8 mouse cellular contexts compared by ENCODE assay signal in the genomic region with DNA sequence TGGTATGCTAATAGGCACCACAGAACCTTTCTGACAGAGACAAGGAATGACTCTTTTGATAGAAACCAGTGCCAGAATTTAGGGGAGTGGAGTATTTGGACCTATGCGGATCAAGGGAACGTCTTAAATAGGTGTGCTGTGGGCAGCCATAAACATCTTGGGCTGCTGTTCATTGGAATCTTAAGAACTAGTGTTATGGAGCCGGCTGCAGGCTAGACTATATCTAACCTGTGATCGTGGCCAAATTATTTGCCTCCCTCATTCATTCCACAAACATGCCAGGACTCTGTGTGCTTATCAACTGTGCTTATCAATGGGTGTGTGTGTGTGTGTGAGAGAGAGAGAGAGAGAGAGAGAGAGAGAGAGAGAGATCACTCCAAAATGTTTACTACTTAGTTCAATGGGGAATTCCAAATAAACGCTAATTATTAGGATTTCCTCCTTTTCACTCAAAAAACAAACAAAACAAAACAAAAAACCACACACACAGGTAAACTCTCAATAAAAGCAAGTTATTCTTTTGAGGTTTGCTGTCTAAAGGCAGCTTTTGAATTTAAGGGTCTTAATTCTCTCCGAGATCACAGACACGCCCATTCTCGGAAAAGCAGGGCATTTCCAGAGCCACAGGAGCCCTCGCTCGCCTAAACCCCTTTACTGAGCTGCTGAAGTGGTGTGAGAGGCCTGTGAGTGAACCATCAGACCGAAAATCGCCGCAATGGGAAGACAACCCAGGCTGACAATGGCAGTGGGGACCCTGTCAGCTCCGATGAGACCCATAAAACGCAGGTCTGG. TPM values are rescaled to one million over a fixed set of nuclear protein-coding genes. Genes with fewer than 3 reads are reported as not detected.
DNase-seq lines count a peak whose midpoint lies in the region; ATAC-seq lines count a peak whose summit lies in the region.

No protein-coding gene starts in this region.

- H3K27me3 ChIP-seq in lung, embryonic 15.5 days: no peaks in the 10 kb centered on the region
- no peaks in the 10 kb centered on the region for H3K27me3 ChIP-seq in embryonic facial prominence, embryonic 14.5 days (replicated peaks; ENCODE audit: control insufficient read depth, insufficient read depth, low read length)
- no peaks in the 10 kb centered on the region for H3K27me3 ChIP-seq in limb, embryonic 11.5 days (ENCODE audit: control insufficient read depth, insufficient read depth, low read length)
- no peaks in the 10 kb centered on the region for H3K27me3 ChIP-seq in neural tube, embryonic 11.5 days (ENCODE audit: control insufficient read depth, insufficient read depth, low read length)

- H3K4me3 ChIP-seq in lung, embryonic 15.5 days: peak overlapping the region; percentile 72
- H3K4me3 ChIP-seq in embryonic facial prominence, embryonic 14.5 days (ENCODE audit: low read depth, low read length): peak overlapping the region; percentile 90
- H3K4me3 ChIP-seq in limb, embryonic 11.5 days (ENCODE audit: low read depth, low read length): peak overlapping the region; percentile 88
- H3K4me3 ChIP-seq in neural tube, embryonic 11.5 days (ENCODE audit: low read depth, low read length): peak overlapping the region; percentile 97

- intact Hi-C loops in left cerebral cortex, postnatal 10 days (cut with DNase I): no loop called here
- intact Hi-C loops in left cerebral cortex, postnatal 36 days (cut with DNase I): loop anchor here (5.0 kb wide), 1 partner anchor 214 kb away; no protein-coding TSS in a partner anchor

- peaks cover 19% of the 10 kb centered on the region for H3K4me1 ChIP-seq in lung, embryonic 15.5 days
- peaks cover 20% of the 10 kb centered on the region for H3K4me1 ChIP-seq in embryonic facial prominence, embryonic 14.5 days (ENCODE audit: control insufficient read depth, insufficient read depth, low read length)
- H3K4me1 ChIP-seq in limb, embryonic 11.5 days (ENCODE audit: control insufficient read depth, insufficient read depth, low read length): peaks cover 4% of the 10 kb centered on the region; the same call in 1 of the 2 replicates
- peaks cover 12% of the 10 kb centered on the region for H3K4me1 ChIP-seq in neural tube, embryonic 11.5 days (ENCODE audit: control insufficient read depth, insufficient read depth, low read length)

- DNase-seq in lung, adult 18-20 months: no peak
- DNase-seq in embryonic facial prominence, embryonic 14.5 days (ENCODE audit: low spot score): peak; percentile 14
- no peak for DNase-seq in limb, embryonic 11.5 days (ENCODE audit: low spot score)
- DNase-seq in neural tube, embryonic 11.5 days (ENCODE audit: low spot score): no peak
- no peak for DNase-seq in T-cell, adult 2 months (ENCODE audit: low spot score)
- DNase-seq in left cerebral cortex, postnatal 10 days (ENCODE audit: extremely low spot score in 1 of 2, low spot score in 2 of 2): no peak
- DNase-seq in left cerebral cortex, postnatal 36 days (ENCODE audit: low spot score in 2 of 2): no peak

- H3K9ac ChIP-seq in lung, embryonic 15.5 days: peak overlapping the region; percentile 76
- H3K9ac ChIP-seq in embryonic facial prominence, embryonic 14.5 days (ENCODE audit: low read depth, low read length): peak overlapping the region; percentile 99
- H3K9ac ChIP-seq in limb, embryonic 11.5 days (ENCODE audit: low read length): peak overlapping the region; percentile 76
- peak overlapping the region; percentile 89 for H3K9ac ChIP-seq in neural tube, embryonic 11.5 days (ENCODE audit: low read length)

- H3K27ac ChIP-seq in lung, embryonic 15.5 days: peak overlapping the region; percentile 97
- peak overlapping the region; percentile 100 for H3K27ac ChIP-seq in embryonic facial prominence, embryonic 14.5 days (replicated peaks; ENCODE audit: low read depth, low read length)
- peak overlapping the region; percentile 95 for H3K27ac ChIP-seq in limb, embryonic 11.5 days (replicated peaks; ENCODE audit: low read depth, low read length)
- H3K27ac ChIP-seq in neural tube, embryonic 11.5 days (ENCODE audit: low read depth, low read length): peak overlapping the region; percentile 95

- ATAC-seq in lung, embryonic 15.5 days (ENCODE audit: borderline replicate concordance, extremely low read depth, low FRiP score, low TSS enrichment): no peak
- ATAC-seq in embryonic facial prominence, embryonic 14.5 days (ENCODE audit: low read depth): peak; percentile 53; the same call in 1 of the 2 replicates
- ATAC-seq in limb, embryonic 11.5 days (ENCODE audit: insufficient number of reproducible peaks, low FRiP score, low TSS enrichment, low read depth): peak; percentile 78
- no peak for ATAC-seq in neural tube, embryonic 11.5 days (ENCODE audit: insufficient read depth, low FRiP score, low TSS enrichment)

- no peaks in the 10 kb centered on the region for H3K36me3 ChIP-seq in lung, embryonic 15.5 days
- no peaks in the 10 kb centered on the region for H3K36me3 ChIP-seq in embryonic facial prominence, embryonic 14.5 days (ENCODE audit: control insufficient read depth, insufficient read depth, low read length)
- H3K36me3 ChIP-seq in limb, embryonic 11.5 days (ENCODE audit: control insufficient read depth, insufficient read depth, low read length): no peaks in the 10 kb centered on the region
- no peaks in the 10 kb centered on the region for H3K36me3 ChIP-seq in neural tube, embryonic 11.5 days (ENCODE audit: control insufficient read depth, insufficient read depth, low read length)

- WGBS in lung, embryonic 15.5 days: 5% methylated on average over 15 of the region's 15 CpGs
- 6% methylated on average over 15 of the region's 15 CpGs for WGBS in embryonic facial prominence, embryonic 14.5 days
- 7% methylated on average over 15 of the region's 15 CpGs for WGBS in limb, embryonic 11.5 days
- WGBS in neural tube, embryonic 11.5 days: 8% methylated on average over 15 of the region's 15 CpGs

- H3K4me2 ChIP-seq in lung, embryonic 15.5 days: peak overlapping the region; percentile 64
- H3K4me2 ChIP-seq in embryonic facial prominence, embryonic 14.5 days (ENCODE audit: low read depth, low read length): peak overlapping the region; percentile 65
- H3K4me2 ChIP-seq in limb, embryonic 11.5 days (ENCODE audit: low read depth, severe bottlenecking): peak overlapping the region; percentile 64
- peak overlapping the region; percentile 66 for H3K4me2 ChIP-seq in neural tube, embryonic 11.5 days (ENCODE audit: low read depth)

- H3K9me3 ChIP-seq in lung, embryonic 15.5 days: no peaks in the 10 kb centered on the region
- H3K9me3 ChIP-seq in embryonic facial prominence, embryonic 14.5 days (ENCODE audit: control insufficient read depth, low read length): no peaks in the 10 kb centered on the region
- no peaks in the 10 kb centered on the region for H3K9me3 ChIP-seq in limb, embryonic 11.5 days (ENCODE audit: control insufficient read depth, low read length)
- no peaks in the 10 kb centered on the region for H3K9me3 ChIP-seq in neural tube, embryonic 11.5 days (ENCODE audit: control insufficient read depth, low read length)

RNA-seq across cellular contexts. Expression of gene Rab5a, which starts 0.8 kb away (rescaled TPM):
- 76.3 and 83.7 TPM in 2 replicates for polyA plus RNA-seq in lung, embryonic 15.5 days (2015; fragmentation: Nextera tagmentation; extraction: Ambion mirVana)
- 85.4 and 88.2 TPM in 2 replicates for polyA plus RNA-seq in embryonic facial prominence, embryonic 14.5 days (2014; fragmentation: Nextera tagmentation; extraction: Ambion mirVana)
- polyA plus RNA-seq in limb, embryonic 11.5 days (2014; fragmentation: Nextera tagmentation; extraction: Ambion mirVana): 75.1 and 81.6 TPM in 2 replicates
- polyA plus RNA-seq in neural tube, embryonic 11.5 days (2014; fragmentation: Nextera tagmentation; extraction: Ambion mirVana): 104 and 110 TPM in 2 replicates
- 100 to 1,000 TPM; 120 to 127 TPM for total RNA-seq in left cerebral cortex, postnatal 10 days (2021)
- 100 to 1,000 TPM; 127 to 131 TPM for total RNA-seq in left cerebral cortex, postnatal 36 days (2021)

RNA-seq across cellular contexts. Expression of gene Efhb, which starts 15.1 kb away (rescaled TPM):
- polyA plus RNA-seq in lung, embryonic 15.5 days (2015; fragmentation: Nextera tagmentation; extraction: Ambion mirVana): 0.64 and 0.89 TPM in 2 replicates
- 0.79 and 1.1 TPM in 2 replicates for polyA plus RNA-seq in embryonic facial prominence, embryonic 14.5 days (2014; fragmentation: Nextera tagmentation; extraction: Ambion mirVana)
- 0.17 and 0.26 TPM in 2 replicates for polyA plus RNA-seq in limb, embryonic 11.5 days (2014; fragmentation: Nextera tagmentation; extraction: Ambion mirVana)
- polyA plus RNA-seq in neural tube, embryonic 11.5 days (2014; fragmentation: Nextera tagmentation; extraction: Ambion mirVana): 0.34 and 0.45 TPM in 2 replicates
- under 1 TPM; 0.24 to 0.45 TPM for total RNA-seq in left cerebral cortex, postnatal 10 days (2021)
- under 1 TPM; 0.22 to 0.25 TPM for total RNA-seq in left cerebral cortex, postnatal 36 days (2021)

Comparison
In these comparisons a context has a peak if more than half of its experiments do, and no peak if none do; other contexts are left out.
1. ATAC-seq: peak in embryonic facial prominence, embryonic 14.5 days (single experiment) and limb, embryonic 11.5 days (single experiment); none in lung, embryonic 15.5 days (single experiment) and neural tube, embryonic 11.5 days (single experiment).
2. Peak in every context shown above with its lines, with median percentiles within 50 percentile points of each other: H3K27ac ChIP-seq, H3K4me2 ChIP-seq, H3K4me3 ChIP-seq and H3K9ac ChIP-seq.